Mouse (Mus musculus): ENCODE results near the gene Cks2.

Gene Cks2

DNA sequence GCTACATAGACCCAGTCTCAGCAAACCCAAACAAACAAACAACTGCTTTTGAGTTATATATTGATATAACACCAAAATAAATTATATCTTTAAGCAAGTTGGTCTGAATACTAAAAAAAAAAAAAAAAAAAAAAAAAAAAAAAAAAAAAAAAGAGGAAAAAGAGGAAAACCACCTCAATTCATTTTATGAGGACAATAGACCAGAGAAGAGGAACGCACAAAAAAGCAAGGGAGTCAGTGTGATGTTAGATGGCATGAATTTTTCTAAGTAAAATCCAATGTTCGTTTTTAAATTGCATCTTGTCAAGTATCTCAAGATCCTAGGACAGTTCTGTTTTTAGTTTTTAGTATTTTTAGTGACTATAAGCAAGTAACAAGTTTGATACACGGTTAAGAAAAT is 3.6 kb upstream of the Cks2 start:
- DNase-seq, result no peak

DNA sequence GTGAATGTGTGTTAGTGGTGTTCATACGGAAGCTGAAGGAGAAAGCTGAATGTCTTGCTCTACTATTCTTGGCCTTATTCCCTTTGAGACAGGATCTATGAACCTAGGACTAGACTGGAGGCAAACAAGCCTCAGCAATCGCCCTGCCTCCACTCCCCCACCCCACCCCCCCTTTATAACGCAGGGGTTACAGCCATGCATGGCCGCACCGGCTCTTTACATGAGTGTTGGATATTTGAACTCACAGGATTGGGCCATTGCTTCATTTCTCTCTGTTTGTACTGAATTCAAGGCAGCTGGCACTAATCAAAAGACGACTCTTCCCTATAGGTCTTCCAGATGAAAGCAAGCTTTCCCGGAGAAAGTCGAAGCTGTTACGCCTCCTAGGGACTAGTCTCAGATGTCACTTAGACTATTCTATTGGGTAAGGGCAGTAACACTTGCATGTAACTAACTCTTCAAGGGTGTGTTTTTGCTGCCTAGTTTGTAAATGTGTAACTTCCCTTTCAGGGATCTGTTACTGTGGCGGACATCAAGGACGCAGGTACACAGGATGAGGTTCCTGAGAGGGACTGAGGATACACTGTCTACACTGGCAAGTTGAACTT is 2.8 kb upstream of the Cks2 start:
- peak; percentile 43 to 69 for DNase-seq

DNA sequence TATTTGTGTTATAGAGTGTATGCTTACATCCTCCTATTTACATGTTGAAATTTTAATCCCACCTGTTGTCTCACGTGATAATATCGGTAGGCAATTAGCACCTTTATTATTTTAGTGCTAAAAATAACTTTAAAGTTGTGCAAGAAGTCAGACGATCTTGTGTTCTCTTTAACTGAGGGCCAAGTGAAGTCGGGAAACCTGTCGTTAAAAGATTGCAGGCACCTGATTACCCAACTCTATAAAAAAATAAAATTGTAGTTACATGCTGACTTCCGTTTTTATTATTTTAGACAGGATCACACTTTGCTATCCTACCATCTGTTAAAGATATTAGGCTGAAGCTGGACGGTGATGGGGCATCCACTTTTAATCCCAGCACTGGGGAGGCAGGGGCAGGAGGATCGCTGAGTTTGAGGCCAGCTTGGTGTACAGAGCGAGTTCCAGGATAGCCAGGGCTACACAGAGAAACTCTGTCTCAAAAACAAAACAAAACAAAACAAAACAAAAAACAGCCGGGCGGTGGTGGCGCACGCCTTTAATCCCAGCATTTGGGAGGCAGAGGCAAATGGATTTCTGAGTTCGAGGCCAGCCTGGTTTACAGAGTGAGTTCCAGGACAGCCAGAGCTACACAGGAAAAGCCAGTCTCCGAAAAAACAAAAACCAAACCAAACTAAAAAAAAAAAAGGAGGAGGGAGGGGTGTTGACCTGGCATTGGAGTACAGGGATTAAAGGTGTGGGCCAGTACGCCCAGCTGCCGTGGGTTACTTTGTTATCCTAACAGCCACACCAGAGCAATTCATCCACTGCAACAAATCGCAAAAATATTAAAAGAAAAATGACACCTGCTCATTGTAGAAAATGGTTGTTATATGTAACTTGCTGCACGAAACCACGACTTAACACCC is 856 bp upstream of the Cks2 start:
- no peak for DNase-seq

DNA sequence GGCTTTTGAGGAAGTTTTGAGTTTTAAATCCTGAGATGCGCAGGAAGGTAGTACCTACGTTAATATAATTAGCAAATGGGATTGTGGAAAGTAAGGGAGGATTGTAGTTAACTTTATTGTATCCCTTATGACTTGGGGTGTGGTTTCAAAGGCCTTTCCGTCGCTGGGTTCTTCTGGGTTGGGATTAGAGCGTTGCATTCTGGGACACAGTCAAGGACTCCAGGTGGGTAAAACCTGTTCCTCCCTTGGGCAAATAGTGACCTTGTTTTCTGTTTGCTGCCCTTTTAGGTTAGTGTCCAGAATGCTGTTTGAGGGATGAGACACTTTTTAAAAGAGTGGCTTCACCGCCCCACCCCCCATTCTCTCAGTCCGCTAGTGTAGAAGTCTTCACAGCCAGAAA is 840 bp downstream of the Cks2 start:
- DNase-seq, result peak; percentile 52 to 57

DNA sequence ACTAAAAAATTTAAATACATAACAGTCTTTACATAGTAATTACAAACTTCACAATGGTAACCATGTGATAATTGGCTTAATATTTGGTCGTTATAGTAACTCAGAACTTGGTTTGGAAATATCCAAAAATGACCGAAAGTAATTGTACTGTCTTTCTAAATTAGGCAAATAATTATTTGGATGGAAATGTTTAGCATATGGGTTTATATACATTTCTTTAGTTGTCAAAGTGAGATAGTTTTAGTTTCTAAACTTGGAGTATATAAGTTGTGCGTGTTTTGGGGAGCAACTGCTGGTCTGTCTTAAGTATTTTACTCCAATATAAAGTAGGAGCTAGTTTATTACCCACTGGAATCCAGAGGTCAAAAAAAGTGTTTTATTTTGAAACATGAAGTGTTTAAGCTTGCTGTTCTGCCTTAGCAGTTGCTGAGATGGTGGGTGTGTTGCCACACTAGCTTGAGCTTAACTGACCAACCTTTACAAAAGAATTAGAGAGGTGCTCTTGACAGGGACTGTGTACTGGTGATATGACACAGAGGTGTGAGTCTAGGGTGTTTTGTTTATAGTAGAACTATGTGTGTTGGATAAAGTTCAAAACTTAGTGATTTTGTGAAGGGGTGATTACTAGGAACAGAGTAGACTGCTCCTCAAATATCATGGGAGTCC is 1.5 kb downstream of the Cks2 start:
- no peak for DNase-seq

DNA sequence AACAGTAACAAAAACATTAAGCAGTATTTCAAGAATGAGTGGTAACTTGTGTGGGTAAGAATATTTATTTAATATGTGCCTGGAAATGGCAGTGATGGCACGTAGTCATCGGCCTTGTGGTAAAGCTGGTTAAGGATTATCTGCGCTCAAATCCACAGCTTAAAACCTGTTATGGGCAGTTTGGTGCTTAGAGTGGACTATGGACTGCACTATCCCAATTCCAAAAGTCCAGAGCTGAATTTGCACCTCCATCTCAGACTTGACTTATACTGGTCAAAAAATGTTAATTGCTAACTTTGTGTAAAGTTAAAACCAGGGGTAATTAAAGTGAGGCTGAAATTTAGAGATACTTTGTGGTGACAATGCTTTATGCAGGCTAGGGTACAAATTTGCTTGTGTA is 2.7 kb downstream of the Cks2 start:
- peak; percentile 52 to 78 for DNase-seq

DNA sequence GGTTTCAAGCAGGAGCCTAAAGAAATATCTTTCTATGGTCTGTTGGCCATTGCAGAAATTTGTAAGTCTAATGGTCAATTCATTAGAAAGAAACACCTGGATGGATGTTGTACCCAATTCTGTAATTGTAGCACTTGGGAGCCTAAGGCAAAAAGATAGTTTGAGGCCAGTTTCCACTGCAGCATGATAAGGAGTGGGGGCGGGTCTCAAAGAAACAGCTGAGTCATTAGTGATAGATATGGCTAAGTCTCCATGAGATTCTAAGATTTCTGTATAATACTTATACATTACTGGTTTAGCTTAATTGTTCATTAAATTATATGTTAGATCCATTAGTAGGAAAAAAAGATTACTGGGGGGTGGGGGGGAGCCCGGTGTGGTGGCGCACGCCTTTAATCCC is 3.2 kb downstream of the Cks2 start:
- peak in 1 of 2 experiments; percentile 23 for DNase-seq

DNA sequence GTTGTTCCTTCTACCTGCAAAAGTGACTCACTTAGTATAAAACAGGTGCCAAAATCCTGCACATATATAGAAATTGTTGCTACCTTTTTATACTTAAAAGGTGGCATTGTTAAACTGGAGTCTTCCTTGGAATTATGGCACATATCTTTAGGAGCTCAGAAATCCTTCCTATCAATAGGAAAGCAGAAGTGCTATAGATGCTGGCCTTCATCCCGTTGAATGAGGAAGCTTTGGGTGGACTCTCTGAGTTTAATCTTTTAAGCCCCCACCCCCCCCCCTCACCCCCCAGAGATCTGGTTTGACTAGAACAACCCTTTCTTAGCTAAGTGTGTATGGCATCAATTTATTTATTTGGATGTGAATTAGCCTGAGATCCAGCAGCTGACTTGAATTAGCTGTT is 4.7 kb downstream of the Cks2 start:
- DNase-seq, result no peak

DNA sequence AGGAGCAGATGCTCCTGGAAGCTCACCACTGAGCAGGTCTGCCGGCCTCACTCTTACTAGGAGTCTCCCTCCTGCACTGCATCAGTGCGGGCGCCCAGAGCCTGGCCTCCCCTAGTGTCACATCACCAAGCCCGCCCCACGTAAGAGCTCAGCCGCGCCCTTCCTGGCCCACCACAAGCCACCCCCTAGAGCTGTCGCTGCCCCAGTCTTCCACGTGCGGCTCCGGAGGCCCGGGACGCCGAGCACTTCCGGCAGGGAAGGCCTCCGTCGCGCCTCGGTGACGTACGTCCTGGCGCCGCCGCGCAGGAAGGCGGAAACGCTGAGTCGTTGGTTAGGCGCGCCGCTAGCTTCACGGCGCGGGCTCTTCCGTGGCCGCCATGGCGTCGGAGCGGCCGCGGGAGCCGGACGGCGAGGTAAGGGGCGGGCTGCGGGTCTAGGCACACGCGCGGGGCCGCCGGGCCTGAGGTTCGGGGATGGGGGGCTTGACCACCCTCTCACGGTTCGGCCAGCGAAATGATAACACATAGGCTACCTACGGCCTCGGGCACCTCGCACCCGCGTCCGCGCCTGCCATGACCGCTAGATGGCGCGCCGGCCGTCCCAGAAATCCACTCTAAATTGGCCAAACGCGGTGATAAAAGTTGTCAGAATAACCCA is 6.5 kb downstream of the Cks2 start, which contains the start of gene Secisbp2:
Secisbp2 (plus strand) TSS at position 290 of the 657 bp plus-strand sequence.
- peak; percentile 95 to 97 for DNase-seq

DNA sequence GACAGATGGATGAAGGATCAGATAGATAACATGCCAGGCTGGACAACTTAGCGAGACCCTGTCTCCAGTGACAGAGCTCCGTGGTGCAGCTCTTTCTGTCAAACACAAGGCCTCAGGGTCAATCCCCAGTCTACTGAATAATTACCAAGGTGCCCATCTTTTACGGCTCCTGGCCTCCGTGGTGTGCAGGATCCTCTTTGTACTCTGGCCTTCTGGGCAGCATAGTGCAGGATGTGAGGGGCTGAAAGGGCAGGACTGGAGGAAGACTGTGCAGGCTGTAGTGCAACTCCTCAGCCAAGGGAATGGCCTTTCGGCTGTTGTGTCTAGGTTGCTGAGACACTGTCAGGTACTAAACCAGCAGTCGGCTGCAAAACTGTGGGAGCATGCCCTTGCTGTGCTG is 8.1 kb downstream of the Cks2 start:
- peak in 1 of 2 experiments; percentile 28 for DNase-seq

DNA sequence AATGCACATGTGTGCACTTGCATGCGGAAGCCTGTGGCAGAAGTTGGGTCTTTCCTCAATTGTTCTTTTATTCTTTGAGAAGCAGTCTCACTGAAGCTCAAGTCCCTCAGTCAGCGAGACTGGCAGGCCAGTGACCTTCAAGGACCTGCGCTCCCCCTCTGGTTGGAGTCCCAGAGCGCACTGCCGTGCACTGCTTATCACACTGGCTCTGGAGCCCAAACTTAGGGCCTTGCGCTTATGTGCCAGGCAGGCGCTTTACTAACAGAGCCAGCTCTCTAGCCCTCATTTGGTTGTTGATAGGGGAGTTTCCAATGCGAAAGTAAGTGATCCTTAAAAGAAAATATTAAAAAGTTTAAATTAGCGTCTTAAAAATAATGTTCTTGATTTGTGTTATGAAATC is 8.9 kb downstream of the Cks2 start:
- DNase-seq, result no peak

DNA sequence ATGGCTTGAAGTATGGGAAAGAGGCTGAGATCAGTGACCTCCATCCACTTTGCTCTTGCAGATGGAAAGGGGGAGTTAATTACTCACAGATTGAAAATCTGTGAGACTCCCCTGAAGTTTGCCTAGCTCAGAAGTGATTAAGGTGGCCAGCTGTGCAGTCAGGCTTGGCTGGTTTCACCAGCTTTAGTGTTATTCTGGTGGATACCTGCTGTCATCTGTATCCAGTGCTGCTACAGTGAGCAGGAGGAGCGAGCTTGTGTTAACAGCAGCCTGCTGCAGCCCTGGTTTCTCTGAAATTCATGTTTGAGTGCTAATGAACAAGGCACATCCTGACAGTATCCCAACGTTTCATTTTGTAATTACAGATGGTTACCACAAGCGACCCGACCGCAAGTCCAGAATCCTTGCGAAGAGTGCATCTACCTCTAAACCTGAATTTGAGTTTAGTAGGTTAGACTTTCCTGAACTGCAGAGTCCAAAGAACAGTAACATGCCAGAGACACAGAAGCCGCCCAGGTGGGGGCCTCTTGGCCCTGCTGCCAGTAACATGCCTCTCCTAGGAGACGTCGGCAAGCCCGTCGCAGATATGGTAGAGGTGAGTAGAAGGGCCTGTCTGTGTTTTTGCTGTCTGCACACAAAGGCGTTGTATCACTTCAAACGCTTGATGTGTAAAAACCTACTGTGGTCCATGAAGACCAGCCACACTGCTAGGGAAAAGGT is 11.6 kb downstream of the Cks2 start:
- peak; percentile 62 to 70 for DNase-seq

DNA sequence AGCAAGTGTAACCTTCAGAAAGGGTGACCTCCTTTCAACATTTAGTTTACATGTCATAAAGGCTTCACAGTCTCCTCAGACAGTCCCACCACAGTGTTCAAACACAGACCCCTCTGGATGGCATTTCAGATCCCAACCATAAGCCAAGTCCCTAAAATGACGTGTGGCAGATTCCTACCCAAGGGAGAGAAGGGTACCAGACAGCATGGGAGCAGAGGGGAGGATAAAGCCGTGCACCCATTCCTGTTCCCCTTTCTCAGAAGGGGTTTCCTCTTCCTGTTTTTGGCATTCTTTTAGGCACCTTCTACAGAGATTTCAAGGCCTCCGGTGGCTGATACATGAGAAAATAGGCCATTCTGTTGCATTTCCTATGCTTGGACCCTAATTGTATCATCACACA is 13.1 kb downstream of the Cks2 start:
- DNase-seq, result no peak

DNA sequence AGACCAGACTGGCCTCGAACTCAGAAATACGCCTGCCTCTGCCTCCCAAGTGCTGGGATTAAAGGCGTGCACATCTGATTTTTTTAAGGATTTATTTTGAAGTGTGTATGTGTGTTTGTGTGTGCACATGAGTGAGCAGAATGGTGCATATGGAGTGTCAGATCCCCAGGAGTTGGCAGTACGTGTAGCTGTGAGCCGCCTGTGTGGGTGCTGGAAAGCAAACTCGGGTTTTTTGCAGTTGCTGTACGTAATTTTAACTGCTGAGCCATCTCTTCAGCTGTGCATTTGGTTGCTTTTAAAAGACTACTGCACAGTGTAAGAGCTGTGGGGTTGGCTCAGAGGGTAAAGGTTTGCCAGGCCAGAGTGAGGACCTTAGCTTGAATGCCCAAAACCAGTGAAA is 14.5 kb downstream of the Cks2 start:
- no peak for DNase-seq

DNA sequence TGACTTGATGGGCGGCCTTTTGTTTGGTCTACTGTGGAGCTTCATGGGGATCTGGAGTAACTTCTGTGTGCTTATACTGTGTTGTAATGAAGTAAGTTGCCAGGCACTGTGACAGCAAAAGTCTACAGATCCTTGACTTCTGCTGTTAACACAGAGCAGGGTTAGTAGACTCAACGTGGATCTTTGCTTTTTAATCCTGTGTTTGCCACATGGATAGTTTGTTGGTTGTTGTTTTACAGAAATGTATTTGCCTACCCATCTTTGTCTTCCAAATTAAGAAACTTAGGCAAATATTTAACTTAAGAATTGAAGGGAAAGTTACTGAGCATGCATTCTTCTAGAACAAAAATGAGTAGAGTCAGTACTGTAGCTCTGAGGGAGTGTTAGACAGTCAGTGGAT is 18.5 kb downstream of the Cks2 start:
- DNase-seq, result peak; percentile 27 to 58

DNA sequence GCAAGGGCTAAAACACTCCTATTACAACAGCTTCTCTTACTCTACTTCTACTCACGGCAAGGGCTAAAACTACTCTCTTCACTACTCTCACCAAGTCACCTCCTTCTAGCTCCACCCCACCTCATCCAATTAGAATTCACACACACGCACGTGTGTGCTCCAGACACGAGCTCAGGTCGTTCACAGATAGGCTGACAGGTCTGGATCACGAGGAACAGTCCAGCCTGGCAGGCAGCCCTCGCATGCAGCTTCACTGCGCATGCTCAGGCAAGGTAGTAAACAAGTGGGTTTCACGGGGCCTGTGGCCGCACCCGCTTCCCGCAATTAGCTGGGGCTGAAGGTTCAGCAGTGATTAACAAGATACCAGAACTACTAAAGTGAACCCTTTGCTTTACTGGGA is 23.2 kb downstream of the Cks2 start:
- peak; percentile 47 to 55 for DNase-seq

DNA sequence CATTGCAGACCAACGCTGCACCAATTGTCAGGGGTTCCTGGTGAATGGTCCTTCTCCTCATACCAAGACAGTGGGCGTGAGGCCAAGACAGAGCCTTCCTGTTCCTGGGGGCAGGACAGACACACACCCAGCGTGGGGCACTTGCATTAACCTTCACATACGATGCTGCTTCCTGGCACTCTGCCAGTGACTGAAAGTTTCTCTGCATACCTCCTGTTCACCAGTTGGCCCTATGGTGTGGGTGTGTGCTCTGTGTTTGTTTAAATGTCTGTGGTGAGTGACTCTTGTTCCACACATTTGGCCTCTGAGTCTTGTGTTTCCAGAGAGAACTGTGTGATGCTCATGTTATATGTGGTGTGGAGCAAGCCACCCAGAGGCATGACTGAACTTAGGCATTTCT is 31.6 kb downstream of the Cks2 start:
- DNase-seq, result no peak

DNA sequence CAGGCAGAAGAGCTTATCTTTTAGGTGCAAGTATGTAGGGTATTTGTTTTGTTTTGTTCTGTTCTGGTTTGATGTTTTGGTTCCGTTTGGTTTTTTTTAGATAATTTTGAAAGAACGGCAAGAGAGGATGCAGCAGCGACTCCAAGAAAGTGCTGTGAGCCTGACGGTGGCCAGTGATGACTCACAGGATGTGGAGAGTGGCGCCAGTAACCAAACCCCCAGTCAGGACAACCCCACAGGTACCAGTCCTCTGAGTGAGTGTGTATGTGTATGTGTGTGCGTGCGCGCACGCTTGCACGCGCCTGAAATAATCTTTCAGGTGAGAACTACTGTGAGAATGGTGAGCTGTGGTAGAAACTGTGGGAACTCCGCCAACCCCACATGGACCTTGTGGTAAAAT is 32.0 kb downstream of the Cks2 start:
- no peak for DNase-seq

DNA sequence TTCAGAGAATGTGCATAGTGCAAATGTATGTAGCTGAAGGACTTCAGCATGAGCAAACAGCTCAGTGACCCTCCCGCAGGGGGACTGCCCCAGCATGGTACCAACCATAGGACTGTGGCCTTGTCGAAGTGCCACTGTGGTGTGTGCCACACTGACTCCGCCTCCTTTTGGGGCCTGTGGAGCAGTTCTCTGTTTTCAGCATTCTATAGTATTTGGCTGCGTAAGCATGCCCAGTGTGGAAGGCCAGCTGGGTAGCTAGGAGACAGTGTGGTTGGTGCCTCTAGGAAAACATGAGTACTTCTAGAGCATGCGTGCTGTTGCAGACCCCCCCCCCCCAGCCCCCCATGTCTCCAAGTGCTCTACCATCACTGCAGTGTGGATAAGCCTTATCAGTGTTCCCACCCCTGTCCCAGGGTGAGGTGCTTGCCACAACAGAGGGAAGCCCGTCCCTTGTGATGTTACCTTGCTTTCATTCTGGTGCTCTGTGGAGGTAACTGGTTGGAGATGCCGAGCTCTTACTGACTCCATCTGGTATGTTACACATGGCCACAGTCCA is 32.7 kb downstream of the Cks2 start:
- no peak for DNase-seq

DNA sequence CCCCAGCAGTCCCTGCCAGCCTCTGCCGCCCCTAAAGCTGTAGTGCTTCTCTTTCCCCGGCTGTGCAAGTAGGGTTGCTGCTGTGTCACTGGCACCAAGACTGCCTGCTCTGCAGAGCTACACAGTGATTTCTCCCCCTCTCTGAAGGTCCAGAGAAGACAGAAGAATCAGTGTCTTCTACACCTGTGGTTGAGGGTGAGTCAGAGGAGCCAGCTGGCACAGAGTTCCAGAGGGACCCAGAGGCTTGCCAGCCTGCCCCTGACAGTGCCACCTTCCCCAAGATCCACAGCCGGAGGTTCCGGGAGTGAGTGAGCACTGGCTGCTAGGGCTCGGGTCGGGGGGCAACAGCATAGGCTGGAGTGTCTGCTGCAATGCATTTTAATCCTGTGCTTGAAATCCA is 33.7 kb downstream of the Cks2 start:
- no peak for DNase-seq

DNA sequence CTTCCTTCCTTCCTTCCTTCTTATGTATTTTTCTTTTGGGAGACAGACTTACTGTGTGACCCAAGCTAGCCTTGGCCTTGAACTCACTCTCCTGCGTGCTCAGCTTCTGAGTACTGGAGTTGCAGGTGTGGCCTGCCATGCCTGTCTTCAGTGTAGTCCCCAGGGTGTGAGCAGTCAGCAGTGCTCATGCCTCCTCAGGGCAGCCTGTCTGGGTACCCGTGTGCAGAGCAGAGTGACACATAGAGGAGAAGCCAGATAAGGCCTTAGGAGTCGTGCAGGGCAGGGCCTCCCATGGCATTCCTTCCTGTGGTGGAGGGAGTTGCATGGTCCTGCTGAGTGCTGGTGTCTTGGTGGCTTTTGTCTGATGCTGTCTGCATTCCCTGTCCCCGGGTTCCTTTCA is 34.3 kb downstream of the Cks2 start:
- DNase-seq, result no peak

DNA sequence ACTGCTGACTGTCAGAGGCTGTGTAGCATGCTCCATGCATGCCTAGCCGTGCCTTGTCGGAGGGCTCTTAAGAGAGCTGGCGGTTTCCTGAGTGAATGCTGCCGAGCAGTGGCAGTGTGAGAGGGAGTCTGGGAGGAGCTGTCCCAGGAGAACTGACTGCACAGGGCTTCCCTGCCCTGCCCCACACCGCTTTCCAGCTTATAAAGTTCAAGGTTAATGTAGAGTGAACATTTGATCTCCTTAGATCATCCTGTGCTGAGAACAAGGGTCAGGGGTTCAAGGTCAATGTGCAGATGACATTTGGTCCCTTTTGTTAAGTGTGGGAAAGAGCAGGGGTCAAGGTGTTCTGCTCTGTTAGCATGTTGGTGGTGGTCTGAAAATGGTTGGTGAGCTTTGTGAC is 36.0 kb downstream of the Cks2 start:
- no peak for DNase-seq
